Mouse (Mus musculus) lung, embryonic 15.5 days (tissue): Measurements from ENCODE around the gene Tmprss13. TPM values are rescaled to one million over a fixed set of nuclear protein-coding genes. Genes with fewer than 3 reads are reported as not detected.

Source experiments
- ATAC-seq: fragments of 200-750 bp; cut with Nextera tagmentation; 2 replicates; pipeline ENCODE4 v1.8.0; 2017; ENCODE audit warnings: moderate number of reproducible peaks, borderline replicate concordance; ENCODE audit not compliant: low FRiP score, low TSS enrichment; ENCODE audit errors: extremely low read depth
- H3K27ac ChIP-seq: fragments of 300-500 bp; sonication (generic); 2 replicates; pipeline ENCODE4 v1.5.1; 2015; ENCODE audit warnings: moderate library complexity, mild to moderate bottlenecking, inconsistent platforms
- H3K27me3 ChIP-seq: fragments of 300-500 bp; sonication (generic); 2 replicates; pipeline ENCODE4 v1.6.1; 2015; ENCODE audit warnings: inconsistent platforms
- H3K36me3 ChIP-seq: fragments of 300-500 bp; sonication (generic); 2 replicates; pipeline ENCODE4 v1.6.1; 2015; ENCODE audit warnings: inconsistent platforms
- H3K4me1 ChIP-seq: fragments of 300-500 bp; sonication (generic); 2 replicates; pipeline ENCODE4 v1.6.1; 2015; ENCODE audit warnings: inconsistent platforms
- H3K4me2 ChIP-seq: fragments of 300-500 bp; sonication (generic); 2 replicates; pipeline ENCODE4 v1.6.1; 2015; ENCODE audit warnings: inconsistent platforms, mild to moderate bottlenecking, moderate library complexity
- H3K4me3 ChIP-seq: fragments of 300-500 bp; sonication (generic); 2 replicates; pipeline ENCODE4 v1.5.1; 2015; ENCODE audit warnings: mild to moderate bottlenecking, inconsistent platforms
- H3K9ac ChIP-seq: fragments of 300-500 bp; sonication (generic); 2 replicates; pipeline ENCODE4 v1.6.1; 2015; ENCODE audit warnings: inconsistent platforms
- H3K9me3 ChIP-seq: fragments of 300-500 bp; sonication (generic); 2 replicates; pipeline ENCODE4 v1.6.1; 2016; ENCODE audit warnings: inconsistent platforms
- WGBS: fragments of 180-500 bp; shearing (Covaris S2); methylation state at CpG from one replicate; pipeline ENCODE4 v1.1.7; 2015; 5-methylcytosine and 5-hydroxymethylcytosine counted together
- polyA plus RNA-seq: library from polyadenylated mRNA; unstranded; fragments of >200 nt; fragmentation: Nextera tagmentation; extraction: Ambion mirVana; gene quantifications from 2 replicates; pipeline ENCODE4 v1.2.1, GENCODE M21; 2015

Tmprss13 gene
- polyA plus RNA-seq, 1 experiment from 2014 or later: 0.37 TPM

- Histone ChIP-seq H3K9me3 (no peaks in the 10 kb centered on the region), H3K27ac (no peak within 1 kb of the TSS), H3K4me2 (peak within 1 kb of the TSS; percentile 95), H3K36me3 (no peaks in the 10 kb centered on the region), H3K4me1 (peaks cover 15% of the 10 kb centered on the region), H3K27me3 (peaks cover 15% of the 10 kb centered on the region), H3K4me3 (peak within 1 kb of the TSS; percentile 57), H3K9ac (peak within 1 kb of the TSS; percentile 50)
- under 1% methylated on average over 28 of the region's 28 CpGs for WGBS
- ATAC-seq: peak; percentile 72; the same call in 1 of the 2 replicates
Observed at GRCm38 (mm10) chr9:45370117-45370561, 51.2 kb downstream of the Tmprss13 start, which contains the start of gene Fxyd6. TSS of gene Fxyd6 (plus strand) at chr9:45370185.

- Histone ChIP-seq H3K36me3 (no peaks in the 10 kb centered on the region), H3K4me3 (peak overlapping the region; percentile 57), H3K27me3 (peaks cover 15% of the 10 kb centered on the region), H3K27ac (no peak overlapping the region), H3K4me1 (peaks cover 15% of the 10 kb centered on the region), H3K9me3 (no peaks in the 10 kb centered on the region), H3K4me2 (peak overlapping the region; percentile 95), H3K9ac (peak overlapping the region; percentile 50)
- ATAC-seq: no peak
- WGBS: 4% methylated on average over 25 of the region's 25 CpGs
Observed at GRCm38 (mm10) chr9:45370616-45371336, 51.9 kb downstream of the Tmprss13 start.

GRCm38 (mm10) chr9:45371337-45371707, 52.4 kb downstream of the Tmprss13 start:
- 26% methylated on average over 2 of the region's 2 CpGs for WGBS
- peak overlapping the region; percentile 95 for H3K4me2 ChIP-seq
- no peak overlapping the region for H3K27ac ChIP-seq
- H3K4me1 ChIP-seq: peaks cover 15% of the 10 kb centered on the region
- no peak overlapping the region for H3K9ac ChIP-seq
- H3K4me3 ChIP-seq: peak overlapping the region; percentile 57
- H3K27me3 ChIP-seq: peaks cover 15% of the 10 kb centered on the region
- no peaks in the 10 kb centered on the region for H3K9me3 ChIP-seq
- ATAC-seq: no peak
- H3K36me3 ChIP-seq: no peaks in the 10 kb centered on the region

GRCm38 (mm10) chr9:45373896-45374295, 55.0 kb downstream of the Tmprss13 start:
- H3K4me1 ChIP-seq: peaks cover 15% of the 10 kb centered on the region
- H3K4me3 ChIP-seq: no peak overlapping the region
- H3K27me3 ChIP-seq: peaks cover 10% of the 10 kb centered on the region
- H3K4me2 ChIP-seq: no peak overlapping the region
- H3K9me3 ChIP-seq: no peaks in the 10 kb centered on the region
- 51% methylated on average over 3 of the region's 3 CpGs for WGBS
- no peaks in the 10 kb centered on the region for H3K36me3 ChIP-seq
- no peak overlapping the region for H3K9ac ChIP-seq
- no peak for ATAC-seq
- no peak overlapping the region for H3K27ac ChIP-seq

- WGBS: 88% methylated on average over 6 of the region's 6 CpGs
- H3K4me1 ChIP-seq: peaks cover 12% of the 10 kb centered on the region
- ATAC-seq: no peak
Observed at GRCm38 (mm10) chr9:45374988-45375502, 56.1 kb downstream of the Tmprss13 start.

GRCm38 (mm10) chr9:45376427-45376826, 57.5 kb downstream of the Tmprss13 start:
- no peak overlapping the region for H3K27ac ChIP-seq
- no peaks in the 10 kb centered on the region for H3K27me3 ChIP-seq
- H3K9me3 ChIP-seq: no peaks in the 10 kb centered on the region
- no peaks in the 10 kb centered on the region for H3K36me3 ChIP-seq
- no peak overlapping the region for H3K9ac ChIP-seq
- WGBS: 46% methylated on average over 4 of the region's 4 CpGs
- no peak for ATAC-seq
- H3K4me1 ChIP-seq: no peaks in the 10 kb centered on the region
- H3K4me2 ChIP-seq: no peak overlapping the region
- H3K4me3 ChIP-seq: no peak overlapping the region

More at GRCm38 (mm10) chr9:45374988-45375502, 56.1 kb downstream of the Tmprss13 start:
- Histone ChIP-seq H3K9ac (no peak overlapping the region), H3K4me2 (no peak overlapping the region), H3K27ac (no peak overlapping the region), H3K4me3 (no peak overlapping the region), H3K27me3 (peaks cover 1% of the 10 kb centered on the region), H3K36me3 (no peaks in the 10 kb centered on the region), H3K9me3 (no peaks in the 10 kb centered on the region)

- Histone ChIP-seq H3K27ac (no peak overlapping the region), H3K36me3 (no peaks in the 10 kb centered on the region)
- WGBS: 61% methylated on average over 2 of the region's 2 CpGs
Observed at GRCm38 (mm10) chr9:45376883-45377282, 58.0 kb downstream of the Tmprss13 start.

GRCm38 (mm10) chr9:45380411-45381251, 61.7 kb downstream of the Tmprss13 start:
- H3K4me2 ChIP-seq: no peak overlapping the region
- H3K36me3 ChIP-seq: no peaks in the 10 kb centered on the region
- no peak overlapping the region for H3K27ac ChIP-seq
- no peak overlapping the region for H3K4me3 ChIP-seq
- ATAC-seq: no peak
- WGBS: 50% methylated on average over 10 of the region's 10 CpGs
- no peaks in the 10 kb centered on the region for H3K27me3 ChIP-seq
- no peaks in the 10 kb centered on the region for H3K4me1 ChIP-seq
- no peak overlapping the region for H3K9ac ChIP-seq
- no peaks in the 10 kb centered on the region for H3K9me3 ChIP-seq

More at GRCm38 (mm10) chr9:45376883-45377282, 58.0 kb downstream of the Tmprss13 start:
- no peaks in the 10 kb centered on the region for H3K27me3 ChIP-seq
- no peaks in the 10 kb centered on the region for H3K4me1 ChIP-seq
- H3K9me3 ChIP-seq: no peaks in the 10 kb centered on the region
- H3K9ac ChIP-seq: no peak overlapping the region
- H3K4me3 ChIP-seq: no peak overlapping the region
- ATAC-seq: no peak
- H3K4me2 ChIP-seq: no peak overlapping the region

- H3K27ac ChIP-seq: no peak overlapping the region
- H3K4me3 ChIP-seq: no peak overlapping the region
- H3K4me2 ChIP-seq: no peak overlapping the region
- H3K4me1 ChIP-seq: no peaks in the 10 kb centered on the region
- 62% methylated on average over 5 of the region's 5 CpGs for WGBS
- H3K9ac ChIP-seq: no peak overlapping the region
- H3K27me3 ChIP-seq: no peaks in the 10 kb centered on the region
- ATAC-seq: no peak
- H3K9me3 ChIP-seq: no peaks in the 10 kb centered on the region
- H3K36me3 ChIP-seq: no peaks in the 10 kb centered on the region
Observed at GRCm38 (mm10) chr9:45382336-45382735, 63.4 kb downstream of the Tmprss13 start.

- no peaks in the 10 kb centered on the region for H3K9me3 ChIP-seq
- WGBS: 78% methylated on average over 5 of the region's 5 CpGs
- H3K9ac ChIP-seq: no peak overlapping the region
- H3K4me3 ChIP-seq: no peak overlapping the region
- H3K27ac ChIP-seq: no peak overlapping the region
- no peaks in the 10 kb centered on the region for H3K27me3 ChIP-seq
- H3K36me3 ChIP-seq: no peaks in the 10 kb centered on the region
- no peak for ATAC-seq
- H3K4me2 ChIP-seq: no peak overlapping the region
- H3K4me1 ChIP-seq: no peaks in the 10 kb centered on the region
Observed at GRCm38 (mm10) chr9:45382834-45383233, 63.9 kb downstream of the Tmprss13 start.

GRCm38 (mm10) chr9:45383883-45384282, 65.0 kb downstream of the Tmprss13 start:
- Histone ChIP-seq H3K27me3 (no peaks in the 10 kb centered on the region), H3K4me3 (no peak overlapping the region), H3K9me3 (no peaks in the 10 kb centered on the region), H3K9ac (no peak overlapping the region), H3K36me3 (no peaks in the 10 kb centered on the region), H3K4me1 (no peaks in the 10 kb centered on the region), H3K4me2 (no peak overlapping the region), H3K27ac (no peak overlapping the region)
- ATAC-seq: no peak
- WGBS: 91% methylated on average over 6 of the region's 6 CpGs

- WGBS: 83% methylated on average over 5 of the region's 5 CpGs
- H3K36me3 ChIP-seq: no peaks in the 10 kb centered on the region
- H3K27ac ChIP-seq: no peak overlapping the region
- no peak overlapping the region for H3K4me3 ChIP-seq
- ATAC-seq: no peak
- no peaks in the 10 kb centered on the region for H3K9me3 ChIP-seq
- H3K4me2 ChIP-seq: no peak overlapping the region
- H3K4me1 ChIP-seq: no peaks in the 10 kb centered on the region
- H3K9ac ChIP-seq: no peak overlapping the region
- H3K27me3 ChIP-seq: no peaks in the 10 kb centered on the region
Observed at GRCm38 (mm10) chr9:45386698-45387097, 67.8 kb downstream of the Tmprss13 start.
